ENCODE assay signal across 31 mouse cellular contexts in the genomic region with DNA sequence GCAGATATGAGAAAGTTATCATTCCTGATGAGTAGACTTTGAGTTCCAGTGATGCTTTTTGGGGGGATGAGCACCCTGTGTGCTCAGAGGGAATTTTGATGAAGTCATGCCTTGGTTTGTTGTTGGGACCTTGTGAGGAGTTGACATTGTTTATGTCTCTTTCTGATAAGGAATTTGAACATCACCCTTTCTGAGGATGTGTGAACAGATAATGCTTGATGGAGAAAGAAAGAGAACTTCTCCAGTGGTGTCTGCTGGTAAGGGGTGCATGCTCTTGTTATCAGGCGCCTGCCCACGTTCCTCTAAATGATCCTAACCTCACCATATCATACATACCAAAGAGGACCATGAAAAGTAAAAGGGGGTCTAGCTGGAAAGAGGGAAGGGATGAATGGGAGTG.
"Had no signal": no experiment of that assay in that cellular context is flagged by ENCODE, and none has a peak within 500 bp of the region (broad histone marks: within the 10 kb centered on the region; RNA-seq: fewer than 3 reads in every experiment).

No protein-coding gene starts in this region.

- H3K4me3 ChIP-seq: heart, embryonic 10.5 days; heart, embryonic 12.5 days; heart, embryonic 13.5 days; heart, embryonic 15.5 days; hindbrain, embryonic 10.5 days; hindbrain, embryonic 12.5 days; hindbrain, embryonic 13.5 days; hindbrain, embryonic 15.5 days; intestine, embryonic 15.5 days; kidney, embryonic 15.5 days; layer of hippocampus, adult 2 months; left cerebral cortex, adult 2 months had no signal

- H3K36me3 ChIP-seq: heart, embryonic 10.5 days; heart, embryonic 12.5 days; heart, embryonic 13.5 days; heart, embryonic 15.5 days; hindbrain, embryonic 10.5 days; hindbrain, embryonic 12.5 days; hindbrain, embryonic 13.5 days; hindbrain, embryonic 15.5 days; intestine, embryonic 15.5 days; kidney, embryonic 15.5 days had no signal

- DNase-seq: heart, postnatal 10 days; heart, postnatal 14 days; heart, postnatal 36 days; heart, postnatal 4 days; kidney, adult 11 months; kidney, adult 18-20 months; kidney, adult 2 months; kidney, adult 8-10 months; kidney, adult 9 months; kidney, postnatal 10 days; kidney, postnatal 14 days; kidney, postnatal 25 days; kidney, postnatal 36 days; kidney, postnatal 4 days; layer of hippocampus, adult 9-11 months; layer of hippocampus, postnatal 36 days had no signal

- H3K9ac ChIP-seq: heart, embryonic 12.5 days; heart, embryonic 13.5 days; heart, embryonic 15.5 days; hindbrain, embryonic 12.5 days; hindbrain, embryonic 13.5 days; hindbrain, embryonic 14.5 days; hindbrain, embryonic 15.5 days; intestine, embryonic 15.5 days; kidney, embryonic 15.5 days had no signal

- H3K27ac ChIP-seq: heart, embryonic 10.5 days; heart, embryonic 13.5 days; heart, embryonic 15.5 days; hindbrain, embryonic 10.5 days; hindbrain, embryonic 12.5 days; hindbrain, embryonic 13.5 days; hindbrain, embryonic 14.5 days; hindbrain, embryonic 15.5 days; hindbrain, postnatal 0 days; intestine, embryonic 15.5 days; kidney, embryonic 15.5 days; kidney, postnatal 0 days; layer of hippocampus, adult 2 months; left cerebral cortex, adult 2 months had no signal

- H3K9me3 ChIP-seq: heart, embryonic 10.5 days; heart, embryonic 12.5 days; heart, embryonic 13.5 days; heart, embryonic 15.5 days; hindbrain, embryonic 10.5 days; hindbrain, embryonic 12.5 days; hindbrain, embryonic 13.5 days; hindbrain, embryonic 15.5 days; intestine, embryonic 15.5 days; kidney, embryonic 15.5 days had no signal

- H3K4me1 ChIP-seq: intestine, embryonic 15.5 days; kidney, embryonic 15.5 days had no signal

- H3K27me3 ChIP-seq: heart, embryonic 12.5 days; hindbrain, embryonic 12.5 days; hindbrain, embryonic 13.5 days; hindbrain, embryonic 15.5 days; intestine, embryonic 15.5 days; kidney, embryonic 15.5 days had no signal
